Mouse (Mus musculus) embryonic facial prominence, embryonic 12.5 days (tissue): Measurements from ENCODE around the gene Uroc1. TPM values are rescaled to one million over a fixed set of nuclear protein-coding genes. Genes with fewer than 3 reads are reported as not detected.

Experiments
- ATAC-seq: fragments of 200-750 bp; cut with Nextera tagmentation; 2 replicates; pipeline ENCODE4 v1.8.0; 2017; ENCODE audit not compliant: insufficient number of reproducible peaks, insufficient read depth, low FRiP score, low TSS enrichment
- H3K27ac ChIP-seq: fragments of 300-500 bp; sonication (generic); 2 replicates; pipeline ENCODE4 v1.5.1; 2016; ENCODE audit warnings: mild to moderate bottlenecking
- H3K27me3 ChIP-seq: fragments of 300-500 bp; sonication (generic); 2 replicates; pipeline ENCODE4 v1.6.1; 2016; ENCODE audit warnings: mild to moderate bottlenecking, moderate library complexity
- H3K36me3 ChIP-seq: fragments of 300-500 bp; sonication (generic); 2 replicates; pipeline ENCODE4 v1.6.1; 2016; ENCODE audit warnings: mild to moderate bottlenecking
- H3K4me1 ChIP-seq: fragments of 300-500 bp; sonication (generic); 2 replicates; pipeline ENCODE4 v1.6.1; 2016
- H3K4me2 ChIP-seq: fragments of 300-500 bp; sonication (generic); replicated peaks from 2 replicates; pipeline ENCODE4 v1.6.1; 2016; ENCODE audit warnings: mild to moderate bottlenecking, moderate library complexity
- H3K4me3 ChIP-seq: fragments of 300-500 bp; sonication (generic); 2 replicates; pipeline ENCODE4 v1.5.1; 2016; ENCODE audit warnings: mild to moderate bottlenecking
- H3K9ac ChIP-seq: fragments of 300-500 bp; sonication (generic); 2 replicates; pipeline ENCODE4 v1.6.1; 2016; ENCODE audit warnings: mild to moderate bottlenecking, moderate library complexity
- H3K9me3 ChIP-seq: fragments of 300-500 bp; sonication (generic); 2 replicates; pipeline ENCODE4 v1.6.1; 2016; ENCODE audit warnings: mild to moderate bottlenecking, moderate library complexity
- WGBS: fragments of 180-500 bp; shearing (Covaris S2); methylation state at CpG from one replicate; pipeline ENCODE4 v1.1.7; 2016; 5-methylcytosine and 5-hydroxymethylcytosine counted together
- polyA plus RNA-seq: library from polyadenylated mRNA; unstranded; fragments of >200 nt; fragmentation: Nextera tagmentation; extraction: Ambion mirVana; gene quantifications from 2 replicates; pipeline ENCODE4 v1.2.1, GENCODE M21; 2016

The Uroc1 gene
- polyA plus RNA-seq, 1 experiment from 2014 or later, result not detected

DNA sequence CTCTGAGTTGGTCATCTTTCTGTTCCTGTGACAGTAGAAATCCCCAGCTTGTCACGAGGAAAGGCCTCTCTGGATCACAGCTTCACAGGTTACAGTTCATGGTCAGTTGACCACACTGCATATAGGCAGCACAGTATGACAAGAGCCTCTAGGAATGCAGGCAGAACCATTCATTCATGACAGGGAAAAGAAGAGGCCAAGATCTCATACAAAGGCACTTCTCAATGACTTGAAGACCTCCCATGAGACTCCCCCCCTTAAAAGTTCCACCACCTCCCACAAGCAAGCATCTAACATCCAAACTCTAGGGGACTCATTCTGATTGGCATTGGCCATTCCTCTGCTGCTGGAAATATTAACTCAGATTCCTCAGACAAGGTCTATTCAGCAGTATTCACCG lies 26.4 kb downstream of the Uroc1 start:
- Histone ChIP-seq H3K4me2 (no peak overlapping the region), H3K4me1 (peaks cover 17% of the 10 kb centered on the region; the same call in 1 of the 2 replicates), H3K36me3 (no peaks in the 10 kb centered on the region), H3K27me3 (no peaks in the 10 kb centered on the region), H3K9me3 (no peaks in the 10 kb centered on the region), H3K9ac (no peak overlapping the region), H3K27ac (peak overlapping the region; percentile 69), H3K4me3 (no peak overlapping the region)
- ATAC-seq, result no peak
- 74% methylated on average over 2 of the region's 2 CpGs for WGBS

DNA sequence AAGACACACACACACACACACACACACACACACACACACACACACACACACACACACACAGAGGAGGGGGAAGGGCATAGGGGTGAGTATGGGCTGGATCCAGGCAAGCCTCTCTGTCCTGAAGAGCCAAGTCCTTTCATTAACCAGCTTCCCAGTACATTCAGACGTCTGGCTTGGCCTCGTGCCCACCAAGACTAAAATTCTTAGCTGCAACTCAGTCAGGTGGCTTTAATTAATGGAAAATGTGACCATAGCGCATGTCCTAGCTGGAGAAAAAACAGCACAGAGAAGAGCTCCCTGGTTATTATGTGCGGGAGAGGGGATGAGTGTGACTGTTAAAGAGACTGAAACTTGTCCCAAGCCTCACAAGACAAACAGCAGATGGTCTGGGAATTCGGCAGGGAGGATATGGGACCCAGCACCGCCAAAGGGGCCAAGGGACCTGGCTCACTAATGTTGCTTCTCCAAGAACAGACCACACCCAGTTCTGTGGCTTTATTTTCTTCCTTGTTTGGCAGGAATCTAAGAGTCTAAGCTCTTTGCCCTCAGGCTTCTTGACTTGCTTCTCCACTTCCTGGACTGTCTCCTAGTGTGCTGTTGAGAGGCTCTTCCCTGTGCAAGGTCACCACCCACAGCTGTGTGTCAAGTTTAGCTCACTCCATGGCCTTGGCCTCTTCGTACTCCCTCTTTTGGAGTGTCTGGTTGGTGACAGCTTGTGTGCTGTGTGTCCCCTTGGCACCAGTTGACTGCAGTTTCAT lies 27.1 kb downstream of the Uroc1 start:
- H3K9ac ChIP-seq, result no peak overlapping the region
- H3K4me2 ChIP-seq, result no peak overlapping the region
- H3K36me3 ChIP-seq, result no peaks in the 10 kb centered on the region
- ATAC-seq, result peak; percentile 70
- H3K27ac ChIP-seq, result peak overlapping the region; percentile 69
- H3K4me1 ChIP-seq, result peaks cover 17% of the 10 kb centered on the region; the same call in 1 of the 2 replicates
- H3K4me3 ChIP-seq, result no peak overlapping the region
- H3K9me3 ChIP-seq, result no peaks in the 10 kb centered on the region
- H3K27me3 ChIP-seq, result no peaks in the 10 kb centered on the region
- WGBS, result 23% methylated on average over 7 of the region's 7 CpGs

DNA sequence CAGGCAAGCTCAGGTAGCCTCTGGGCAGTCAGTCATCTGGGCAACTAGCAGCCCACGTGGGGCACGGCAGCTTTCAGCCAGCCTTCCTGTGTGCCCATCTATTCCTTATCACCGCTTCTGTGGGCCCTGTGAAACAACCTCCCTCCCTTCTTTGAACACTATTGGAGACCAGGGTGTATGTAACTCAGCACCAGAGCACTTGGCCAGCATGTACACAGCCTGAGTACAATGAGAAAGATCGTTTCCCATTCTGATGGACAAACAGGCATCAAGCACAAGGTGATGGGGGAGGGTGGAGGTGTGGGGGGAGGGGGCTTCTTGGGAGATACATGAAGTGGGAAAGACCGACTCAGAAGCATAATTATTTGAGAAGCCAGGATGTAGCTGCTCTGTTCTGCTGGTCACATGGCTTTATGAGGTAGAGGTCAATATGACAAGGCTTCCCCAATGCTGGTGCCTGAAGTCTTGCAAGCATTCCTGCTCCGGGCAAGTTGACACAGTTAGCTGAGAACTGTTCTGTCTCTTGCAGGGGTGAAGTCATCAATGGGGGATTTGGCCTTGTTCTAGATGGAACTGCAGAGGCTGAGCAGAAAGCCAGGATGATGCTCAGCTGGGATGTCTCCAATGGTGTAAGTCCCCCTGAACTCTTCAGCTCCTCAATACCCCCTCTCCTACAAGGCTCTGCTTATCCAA lies 28.0 kb downstream of the Uroc1 start:
- Histone ChIP-seq H3K9ac (no peak overlapping the region), H3K9me3 (no peaks in the 10 kb centered on the region), H3K27me3 (no peaks in the 10 kb centered on the region), H3K36me3 (no peaks in the 10 kb centered on the region), H3K4me3 (no peak overlapping the region), H3K27ac (peak overlapping the region; percentile 69; the same call in 1 of the 2 replicates), H3K4me2 (no peak overlapping the region), H3K4me1 (peaks cover 17% of the 10 kb centered on the region; the same call in 1 of the 2 replicates)
- no peak for ATAC-seq
- whole genome bisulfite sequencing, result 89% methylated on average over 6 of the region's 6 CpGs

DNA sequence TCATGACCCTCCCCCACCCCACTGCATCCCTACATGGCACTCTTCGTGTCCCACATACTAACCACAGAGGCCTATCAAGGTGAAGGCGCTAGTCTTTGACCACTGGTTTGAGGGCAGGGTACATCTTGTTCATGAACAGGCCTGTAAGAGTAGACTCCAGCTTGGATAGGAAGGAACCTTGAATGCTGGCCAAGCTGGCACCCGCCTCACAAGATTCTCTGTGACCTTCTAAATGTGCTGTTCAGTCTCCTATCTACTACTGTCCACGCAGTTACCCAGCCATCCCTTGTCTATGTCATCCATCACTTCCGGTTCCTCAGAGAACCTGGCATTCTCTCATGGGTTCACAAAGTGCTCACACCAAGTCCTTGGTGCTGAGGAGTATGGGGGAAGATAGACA lies 30.2 kb downstream of the Uroc1 start:
- no peak for ATAC-seq
- H3K36me3 ChIP-seq, result no peaks in the 10 kb centered on the region

DNA sequence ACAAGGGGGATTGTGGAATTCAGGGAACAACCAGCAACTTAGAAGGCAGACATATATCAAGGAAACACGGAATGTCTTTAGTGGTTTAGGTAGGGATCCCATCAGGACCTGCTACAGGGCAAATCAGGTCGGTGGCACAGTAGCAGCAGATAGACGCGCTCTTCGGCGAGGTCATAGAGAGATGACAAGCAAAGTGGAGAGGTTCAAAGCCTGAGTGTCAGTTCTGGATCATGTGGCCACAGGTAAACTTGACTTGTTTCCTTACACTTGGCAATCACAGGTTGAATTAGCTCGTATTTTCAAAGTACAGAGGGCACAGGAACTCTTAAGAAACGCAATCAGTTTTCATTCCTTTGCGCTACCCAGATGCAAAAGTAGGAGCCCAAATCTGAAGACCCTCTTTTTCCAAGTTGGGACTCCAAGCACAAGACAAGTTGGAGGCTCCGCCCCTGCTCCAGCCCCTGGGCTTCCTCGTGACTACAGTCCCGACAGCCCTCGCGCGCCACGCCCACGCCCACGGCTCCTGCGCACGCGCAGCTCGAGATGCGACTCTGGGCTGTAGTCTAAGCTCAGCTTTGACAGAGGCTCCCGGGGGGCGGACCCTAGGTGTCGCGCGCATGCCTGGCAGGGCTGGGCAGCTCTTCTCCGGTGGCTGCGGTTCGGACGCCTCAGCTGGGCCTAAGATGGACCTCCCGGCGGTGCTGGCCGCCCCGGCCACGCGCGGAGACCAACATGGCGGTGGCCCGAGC lies 36.1 kb downstream of the Uroc1 start, which contains the start of gene Zxdc:
Gene Zxdc (plus strand): TSS at position 517 of the 749 bp plus-strand sequence.
- peak within 1 kb of the TSS; percentile 74 for H3K4me3 ChIP-seq
- ATAC-seq, result peak; percentile 97
- no peaks in the 10 kb centered on the region for H3K9me3 ChIP-seq
- H3K4me1 ChIP-seq, result peaks cover 19% of the 10 kb centered on the region
- peak within 1 kb of the TSS; percentile 92 for H3K4me2 ChIP-seq
- H3K9ac ChIP-seq, result peak within 1 kb of the TSS; percentile 76
- H3K27me3 ChIP-seq, result no peaks in the 10 kb centered on the region
- peaks cover 17% of the 10 kb centered on the region for H3K36me3 ChIP-seq
- 5% methylated on average over 39 of the region's 41 CpGs for WGBS
- H3K27ac ChIP-seq, result peak within 1 kb of the TSS; percentile 52; the same call in 1 of the 2 replicates

More for the DNA sequence above, 30.2 kb downstream of the Uroc1 start:
- Histone ChIP-seq H3K4me3 (no peak overlapping the region), H3K27ac (no peak overlapping the region), H3K4me2 (no peak overlapping the region), H3K4me1 (peaks cover 17% of the 10 kb centered on the region; the same call in 1 of the 2 replicates), H3K9ac (no peak overlapping the region), H3K9me3 (no peaks in the 10 kb centered on the region), H3K27me3 (no peaks in the 10 kb centered on the region)
- WGBS, result 88% methylated on average over 5 of the region's 5 CpGs

DNA sequence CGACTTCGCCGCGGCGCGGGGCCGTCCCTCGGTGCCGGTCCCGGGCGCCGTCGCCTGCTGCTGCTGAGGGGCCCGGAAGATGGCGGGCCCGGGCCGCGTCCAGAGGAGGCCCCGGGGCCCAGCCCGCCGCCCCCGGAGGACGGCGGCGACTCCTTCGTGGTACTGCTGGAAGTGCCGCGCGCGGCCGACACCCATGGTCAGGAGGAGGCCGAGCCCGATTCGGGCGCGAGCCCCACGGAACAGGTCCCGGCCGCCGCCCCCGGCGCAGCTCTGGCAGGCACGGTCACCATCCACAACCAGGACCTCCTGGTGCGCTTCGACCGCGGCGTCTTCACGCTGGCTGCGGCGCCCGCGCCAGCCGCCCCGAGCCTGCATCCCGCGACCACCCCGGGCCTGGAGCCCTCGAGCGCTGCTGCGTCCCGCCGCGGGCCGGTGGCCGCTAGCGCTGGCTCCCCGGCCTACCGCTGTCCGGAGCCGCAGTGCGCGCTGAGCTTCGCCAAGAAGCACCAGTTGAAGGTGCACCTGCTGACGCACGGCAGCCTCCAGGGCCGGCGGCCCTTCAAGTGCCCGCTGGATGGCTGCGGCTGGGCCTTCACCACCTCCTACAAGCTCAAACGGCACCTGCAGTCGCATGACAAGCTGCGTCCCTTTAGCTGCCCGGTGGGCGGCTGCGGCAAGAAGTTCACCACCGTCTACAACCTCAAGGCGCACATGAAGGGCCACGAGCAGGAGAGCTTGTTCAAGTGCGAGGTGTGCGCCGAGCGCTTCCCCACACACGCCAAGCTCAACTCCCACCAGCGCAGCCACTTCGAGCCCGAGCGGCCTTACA lies 36.9 kb downstream of the Uroc1 start:
- Histone ChIP-seq H3K9ac (peak overlapping the region; percentile 76), H3K27ac (peak overlapping the region; percentile 52; the same call in 1 of the 2 replicates), H3K4me1 (peaks cover 19% of the 10 kb centered on the region), H3K4me3 (peak overlapping the region; percentile 74), H3K36me3 (peaks cover 25% of the 10 kb centered on the region), H3K9me3 (no peaks in the 10 kb centered on the region), H3K27me3 (no peaks in the 10 kb centered on the region), H3K4me2 (peak overlapping the region; percentile 92)
- ATAC-seq, result peak; percentile 58
- under 1% methylated on average over 98 of the region's 98 CpGs for WGBS

DNA sequence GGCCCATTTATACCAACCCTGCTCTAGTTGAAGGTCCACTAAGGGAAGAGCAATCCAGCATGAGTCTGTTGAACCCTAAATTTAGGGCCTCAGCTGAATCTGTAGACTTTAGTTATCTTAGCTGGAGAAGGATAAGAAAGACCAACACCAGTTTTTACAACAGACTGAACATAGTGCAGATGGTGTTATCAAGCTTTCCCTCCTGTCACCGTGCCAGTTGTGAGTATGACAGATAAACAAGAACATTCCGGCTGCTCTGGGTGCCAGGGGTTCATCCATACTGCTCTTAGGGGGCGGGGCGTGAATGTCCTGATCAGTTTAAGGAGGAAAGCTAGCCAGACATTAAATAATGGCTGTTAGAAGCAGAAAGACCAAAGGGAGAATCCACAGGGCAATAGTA lies 41.6 kb downstream of the Uroc1 start:
- ATAC-seq, result no peak
- H3K36me3 ChIP-seq, result peaks cover 65% of the 10 kb centered on the region
- 90% methylated on average over 4 of the region's 4 CpGs for WGBS

DNA sequence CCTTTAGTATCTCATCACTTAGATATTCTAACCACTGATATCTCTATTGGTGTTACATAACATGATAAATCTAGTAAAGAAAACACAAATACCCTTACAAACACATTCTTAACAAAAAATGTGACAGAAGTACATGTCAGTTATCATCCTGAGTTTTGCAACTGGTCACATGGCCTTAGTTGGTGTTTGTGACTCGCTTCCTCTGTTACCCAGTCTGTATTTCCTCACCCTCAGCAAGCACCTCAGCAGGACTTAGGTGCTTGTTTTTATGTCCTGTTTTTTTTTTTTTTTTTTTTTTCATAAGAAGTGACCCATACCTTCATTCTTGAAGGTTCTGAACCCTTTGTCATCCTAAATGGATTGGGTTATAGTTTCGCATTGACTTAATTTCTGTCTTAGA lies 44.6 kb downstream of the Uroc1 start:
- 93% methylated on average over 2 of the region's 2 CpGs for WGBS
- no peak for ATAC-seq
- peaks cover 89% of the 10 kb centered on the region for H3K36me3 ChIP-seq
- H3K27ac ChIP-seq, result no peak overlapping the region
- H3K9ac ChIP-seq, result no peak overlapping the region
- H3K4me3 ChIP-seq, result no peak overlapping the region
- no peaks in the 10 kb centered on the region for H3K9me3 ChIP-seq
- no peak overlapping the region for H3K4me2 ChIP-seq
- no peaks in the 10 kb centered on the region for H3K27me3 ChIP-seq
- no peaks in the 10 kb centered on the region for H3K4me1 ChIP-seq

More for the DNA sequence above, 41.6 kb downstream of the Uroc1 start:
- Histone ChIP-seq H3K4me2 (no peak overlapping the region), H3K9me3 (no peaks in the 10 kb centered on the region), H3K4me3 (no peak overlapping the region), H3K27ac (no peak overlapping the region), H3K9ac (no peak overlapping the region), H3K4me1 (peaks cover 19% of the 10 kb centered on the region), H3K27me3 (no peaks in the 10 kb centered on the region)

DNA sequence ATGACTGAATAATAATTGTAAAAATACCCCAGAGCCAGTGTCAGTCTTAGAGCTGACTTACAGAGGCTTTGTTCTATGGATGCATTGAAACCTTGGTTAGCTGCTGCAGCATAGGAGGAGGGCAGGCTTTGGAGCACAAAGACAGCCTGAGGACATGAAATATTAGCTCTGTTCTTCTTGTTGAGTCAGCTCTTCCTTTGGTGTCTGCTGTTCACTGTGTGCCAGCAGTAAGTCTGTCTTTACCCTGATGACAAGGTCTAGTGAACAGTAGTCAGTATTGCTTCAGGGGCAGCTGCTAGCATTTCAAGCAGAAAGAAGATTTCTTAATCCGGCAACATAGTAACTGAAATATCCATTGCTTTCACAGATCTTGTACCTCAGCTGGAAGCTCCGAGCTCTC lies 48.4 kb downstream of the Uroc1 start:
- H3K4me1 ChIP-seq, result no peaks in the 10 kb centered on the region
- no peak overlapping the region for H3K4me3 ChIP-seq
- peaks cover 79% of the 10 kb centered on the region for H3K36me3 ChIP-seq
- H3K27ac ChIP-seq, result no peak overlapping the region
- no peaks in the 10 kb centered on the region for H3K9me3 ChIP-seq
- no peaks in the 10 kb centered on the region for H3K27me3 ChIP-seq
- 87% methylated on average over 2 of the region's 2 CpGs for WGBS
- no peak overlapping the region for H3K9ac ChIP-seq
- H3K4me2 ChIP-seq, result no peak overlapping the region
- ATAC-seq, result no peak

DNA sequence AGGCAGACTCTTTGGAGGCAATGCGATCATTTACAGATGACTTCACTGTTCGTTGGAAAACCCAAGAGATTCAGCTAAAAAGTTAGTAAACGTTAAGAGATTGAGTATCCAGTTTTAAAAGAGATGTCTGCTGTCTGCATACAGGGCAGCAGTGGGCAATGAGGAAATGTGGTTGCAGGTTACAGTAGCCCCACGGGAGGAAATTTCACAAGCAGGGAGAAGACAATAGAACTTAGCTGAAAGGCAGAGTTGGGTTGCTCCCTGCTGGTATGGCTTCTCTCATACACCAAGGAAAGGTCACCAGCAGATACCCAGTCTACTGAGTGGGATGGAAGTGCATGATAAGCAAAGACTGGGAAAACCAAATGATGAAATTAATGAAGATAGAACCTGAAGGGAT lies 57.5 kb downstream of the Uroc1 start:
- Histone ChIP-seq H3K4me1 (no peaks in the 10 kb centered on the region), H3K4me2 (no peak overlapping the region), H3K27me3 (no peaks in the 10 kb centered on the region), H3K4me3 (no peak overlapping the region), H3K9ac (no peak overlapping the region), H3K9me3 (no peaks in the 10 kb centered on the region), H3K27ac (no peak overlapping the region), H3K36me3 (peaks cover 36% of the 10 kb centered on the region; the same call in 1 of the 2 replicates)
- WGBS, result 78% methylated on average over 4 of the region's 4 CpGs
- no peak for ATAC-seq

DNA sequence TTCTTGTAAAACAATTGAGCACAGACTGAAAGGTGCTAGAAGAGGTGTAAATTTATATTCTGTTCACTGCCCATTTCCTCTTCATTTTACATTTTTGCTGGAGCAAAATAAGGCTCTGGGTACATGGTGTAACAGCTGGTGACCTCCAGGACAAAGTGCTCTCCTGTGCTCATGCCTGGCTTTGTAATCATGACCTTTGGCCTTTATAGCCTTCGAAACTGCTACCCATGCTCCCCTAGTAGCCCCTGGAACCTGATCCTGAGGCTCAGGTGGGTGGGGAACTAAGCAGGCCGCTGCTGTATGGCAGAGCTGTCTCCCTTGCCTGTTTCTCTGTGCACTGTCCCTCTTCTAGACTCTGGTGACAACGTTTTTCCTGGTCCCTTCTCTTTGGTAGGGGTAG lies 60.9 kb downstream of the Uroc1 start:
- H3K36me3 ChIP-seq, result peaks cover 25% of the 10 kb centered on the region; the same call in 1 of the 2 replicates
- ATAC-seq, result no peak
- H3K4me2 ChIP-seq, result no peak overlapping the region
- H3K9me3 ChIP-seq, result no peaks in the 10 kb centered on the region
- no peak overlapping the region for H3K9ac ChIP-seq
- H3K27ac ChIP-seq, result no peak overlapping the region
- H3K4me3 ChIP-seq, result no peak overlapping the region
- 43% methylated on average over 3 of the region's 3 CpGs for WGBS
- H3K27me3 ChIP-seq, result no peaks in the 10 kb centered on the region
- no peaks in the 10 kb centered on the region for H3K4me1 ChIP-seq
